13 mouse cellular contexts compared by ENCODE assay signal in genomic region chr1:156640577-156640976, GRCm38 (mm10). TPM values are rescaled to one million over a fixed set of nuclear protein-coding genes. Genes with fewer than 3 reads are reported as not detected.
DNase-seq lines count a peak whose midpoint lies in the region; ATAC-seq and TF ChIP-seq lines count a peak whose summit lies in the region.
"Had no signal": no experiment of that assay in that cellular context is flagged by ENCODE, and none has a peak within 500 bp of the region (broad histone marks: within the 10 kb centered on the region; RNA-seq: fewer than 3 reads in every experiment).

No protein-coding gene starts in this region.

- no peak overlapping the region for H3K4me3 ChIP-seq in liver, embryonic 14.5 days (ENCODE audit: insufficient read depth in 1 of 2, low read depth in 2 of 2, low read length in 2 of 2)
- H3K4me3 ChIP-seq in liver, embryonic 12.5 days = no peak overlapping the region
- H3K4me3 ChIP-seq in liver, postnatal 0 days (ENCODE audit: low read depth, low read length) = no peak overlapping the region
- H3K4me3 ChIP-seq: embryonic facial prominence, embryonic 13.5 days; limb, embryonic 13.5 days; myocyte had no signal

- ATAC-seq in liver, embryonic 14.5 days (ENCODE audit: insufficient read depth) = no peak
- ATAC-seq in liver, embryonic 12.5 days = no peak
- ATAC-seq in activated CD4-positive, CD25-positive, alpha-beta regulatory T cell, adult 4 months = peak; percentile 52
- no peak for ATAC-seq in liver, postnatal 0 days

- DNase-seq in heart, adult 11 months = peak; percentile 87
- DNase-seq in heart, postnatal 10 days = no peak
- no peak for DNase-seq in liver, embryonic 14.5 days (ENCODE audit: low read depth in 3 of 3, low spot score in 3 of 3)
- no peak for DNase-seq in liver, postnatal 0 days
- no peak for DNase-seq in gastrocnemius, adult 18-20 months (ENCODE audit: low spot score)
- DNase-seq in adrenal gland, adult 2 months = no peak
- DNase-seq: kidney, adult 18-20 months; right cerebral cortex, adult 18-20 months had no signal

- TF ChIP-seq CTCF in liver, embryonic 14.5 days (IDR thresholded peaks at IDR 0.05; ENCODE audit: low read depth) = peak; percentile 33; the same call in 1 of the 2 replicates
- peak; percentile 54 for TF ChIP-seq CTCF in liver, postnatal 0 days (IDR thresholded peaks at IDR 0.05; ENCODE audit: low read depth)

- H3K27me3 ChIP-seq in liver, embryonic 14.5 days (ENCODE audit: control insufficient read depth, insufficient read depth, low read length) = no peaks in the 10 kb centered on the region
- H3K27me3 ChIP-seq in liver, embryonic 12.5 days (replicated peaks) = no peaks in the 10 kb centered on the region
- no peaks in the 10 kb centered on the region for H3K27me3 ChIP-seq in liver, postnatal 0 days (ENCODE audit: insufficient read depth, low read length)
- H3K27me3 ChIP-seq: embryonic facial prominence, embryonic 13.5 days; limb, embryonic 13.5 days had no signal

- WGBS in liver, embryonic 14.5 days (ENCODE audit: insufficient replicate concordance) = 67% methylated on average over 4 of the region's 4 CpGs
- 80% methylated on average over 4 of the region's 4 CpGs for WGBS in liver, embryonic 12.5 days (ENCODE audit: insufficient replicate concordance)
- 73% methylated on average over 4 of the region's 4 CpGs for WGBS in liver, postnatal 0 days (ENCODE audit: insufficient replicate concordance)

- no peaks in the 10 kb centered on the region; the same call in 1 of the 2 replicates for H3K36me3 ChIP-seq in liver, embryonic 14.5 days (replicated peaks; ENCODE audit: control insufficient read depth, insufficient read depth, low read depth)
- peaks cover 78% of the 10 kb centered on the region for H3K36me3 ChIP-seq in liver, embryonic 12.5 days
- peaks cover 33% of the 10 kb centered on the region for H3K36me3 ChIP-seq in liver, postnatal 0 days (replicated peaks; ENCODE audit: insufficient read depth, low read length)

- no peak overlapping the region for H3K4me2 ChIP-seq in liver, embryonic 14.5 days (ENCODE audit: low read depth)
- no peak overlapping the region for H3K4me2 ChIP-seq in liver, embryonic 12.5 days
- no peak overlapping the region for H3K4me2 ChIP-seq in liver, postnatal 0 days (ENCODE audit: low read depth, low read length)
- H3K4me2 ChIP-seq: embryonic facial prominence, embryonic 13.5 days; limb, embryonic 13.5 days had no signal

- no peaks in the 10 kb centered on the region for H3K9me3 ChIP-seq in liver, embryonic 14.5 days (ENCODE audit: control insufficient read depth, low read length)
- H3K9me3 ChIP-seq in liver, embryonic 12.5 days (replicated peaks) = no peaks in the 10 kb centered on the region
- H3K9me3 ChIP-seq in liver, postnatal 0 days (ENCODE audit: low read length) = no peaks in the 10 kb centered on the region
- H3K9me3 ChIP-seq: embryonic facial prominence, embryonic 13.5 days; limb, embryonic 13.5 days had no signal

- TF ChIP-seq EP300 in liver, embryonic 14.5 days (IDR thresholded peaks at IDR 0.05; ENCODE audit: low read depth) = no peak
- TF ChIP-seq EP300 in liver, postnatal 0 days (IDR thresholded peaks at IDR 0.05; ENCODE audit: low read depth) = no peak

- intact Hi-C loops in heart, postnatal 10 days (cut with DNase I) = loop anchor here (1.0 kb wide), 1 partner anchor 36 kb away; no protein-coding TSS in a partner anchor

- H3K4me1 ChIP-seq in liver, embryonic 14.5 days (replicated peaks; ENCODE audit: control insufficient read depth in 2 of 2, insufficient read depth in 2 of 2, low read length in 1 of 2) = no peaks in the 10 kb centered on the region
- H3K4me1 ChIP-seq in liver, embryonic 12.5 days = peaks cover 14% of the 10 kb centered on the region
- no peaks in the 10 kb centered on the region for H3K4me1 ChIP-seq in liver, postnatal 0 days (ENCODE audit: insufficient read depth)

- H3K27ac ChIP-seq in liver, embryonic 14.5 days = no peak overlapping the region
- H3K27ac ChIP-seq in liver, embryonic 12.5 days = no peak overlapping the region
- no peak overlapping the region for H3K27ac ChIP-seq in liver, postnatal 0 days (ENCODE audit: low read depth)
- H3K27ac ChIP-seq: embryonic facial prominence, embryonic 13.5 days; limb, embryonic 13.5 days had no signal

- H3K9ac ChIP-seq in liver, embryonic 14.5 days (replicated peaks) = no peak overlapping the region
- H3K9ac ChIP-seq in liver, embryonic 12.5 days = no peak overlapping the region
- no peak overlapping the region for H3K9ac ChIP-seq in liver, postnatal 0 days (replicated peaks)
- H3K9ac ChIP-seq: embryonic facial prominence, embryonic 13.5 days; limb, embryonic 13.5 days had no signal

RNA-seq across cellular contexts. Expression of gene Tor3a, which starts 33.6 kb away (rescaled TPM):
- total RNA-seq in heart, postnatal 10 days (2021) = 10 to 100 TPM; 11.2 to 14.3 TPM
- polyA plus RNA-seq in liver, embryonic 14.5 days (2012; rRNA removed) = 1.7 and 2.2 TPM in 2 replicates
- polyA plus RNA-seq in liver, embryonic 14.5 days (2014; fragmentation: Nextera tagmentation; extraction: Ambion mirVana) = 3.0 and 3.4 TPM in 2 replicates
- 2.9 and 3.3 TPM in 2 replicates for polyA plus RNA-seq in liver, embryonic 12.5 days (2016; fragmentation: Nextera tagmentation; extraction: Ambion mirVana)
- polyA plus RNA-seq in activated CD4-positive, CD25-positive, alpha-beta regulatory T cell, adult 4 months (2017; shearing (Covaris generic)) = 10 to 100 TPM; 21.6 to 22.8 TPM
- polyA plus RNA-seq in liver, postnatal 0 days (2015; fragmentation: Nextera tagmentation; extraction: Ambion mirVana) = 12.4 and 19.4 TPM in 2 replicates
- total RNA-seq in gastrocnemius, adult 18-20 months (2021) = 1 to 10 TPM; 4.6 to 5.2 TPM
- 10 to 100 TPM; 15.1 to 24.6 TPM for total RNA-seq in adrenal gland, adult 2 months (2021)
- 21.5 and 48.9 TPM in 2 replicates for polyA plus RNA-seq in adrenal gland, adult 2 months (2012; rRNA removed)
